Mouse (Mus musculus): ENCODE results near the gene Emc9.

DNA sequence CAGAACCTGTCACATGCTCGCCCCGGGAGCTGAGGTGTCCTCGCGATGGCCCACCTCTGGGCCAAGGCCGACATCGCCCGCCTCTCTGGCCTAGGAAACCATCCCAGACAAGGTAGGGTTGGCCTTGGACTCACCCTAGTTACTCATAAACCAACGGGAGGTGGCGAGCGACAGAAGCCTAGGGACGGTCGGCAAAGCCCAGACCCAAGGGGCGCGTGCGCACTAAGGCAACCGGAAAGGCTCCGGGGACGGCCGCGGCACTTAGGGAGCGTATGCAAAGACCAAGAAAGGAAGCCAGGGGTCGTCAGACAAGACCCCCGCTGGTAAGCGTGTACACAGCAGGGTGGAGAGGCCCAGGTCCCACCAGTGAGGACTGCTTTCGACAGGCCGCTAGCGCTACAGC, 25.3 kb downstream of the Emc9 start, which contains the start of gene Dcaf11:
- 0 out of 2 replicates have a peak, but pooled peaks have one; percentile 7 for TF ChIP-seq CTCF (IDR thresholded peaks at IDR 0.05; ENCODE audit: control insufficient read depth, insufficient read depth, insufficient replicate concordance, low read depth, low read length)
- peak; percentile 68 for TF ChIP-seq POLR2A (IDR thresholded peaks at IDR 0.05; ENCODE audit: control insufficient read depth, low read depth, low read length)

Measured in testis, adult 2 months (tissue).